Mouse (Mus musculus) right cerebral cortex, postnatal 25 days (tissue): ENCODE measurements around the gene Prlh.

Source experiments
- DNase-seq: peaks from one replicate; pipeline ENCODE4 v3.0.0; 2022

Gene Prlh

GRCm38 (mm10) chr1:91001871-91002539 lies 49.1 kb downstream of the Prlh start:
- DNase-seq: no peak

- DNase-seq: no peak
Observed at GRCm38 (mm10) chr1:91002641-91003040, 49.7 kb downstream of the Prlh start.
